Mouse (Mus musculus): ENCODE data around the gene Galnt10.

DNA sequence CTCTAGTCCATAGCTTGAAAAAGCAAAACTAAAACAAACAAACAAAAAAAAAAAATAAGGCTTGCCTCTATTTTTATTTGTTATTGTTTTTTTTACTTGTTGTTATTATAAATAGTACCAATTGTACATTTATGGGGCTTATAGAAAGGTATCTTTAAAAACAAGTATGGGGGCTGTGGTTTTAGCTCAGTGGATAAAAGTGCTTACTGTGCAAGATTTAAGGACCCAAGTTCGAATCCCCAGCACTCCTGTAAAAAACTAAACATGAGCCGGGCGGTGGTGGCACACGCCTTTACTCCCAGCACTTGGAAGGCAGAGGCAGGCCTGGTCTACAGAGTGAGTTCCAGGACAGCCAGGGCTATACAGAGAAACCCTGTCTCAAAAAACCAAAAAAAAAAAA lies 116.1 kb downstream of the Galnt10 start:
- TF ChIP-seq CTCF (IDR thresholded peaks at IDR 0.05) = no peak
- no peak for TF ChIP-seq POLR2A (IDR thresholded peaks at IDR 0.05; ENCODE audit: insufficient read depth, low read depth, low read length)

All from heart, adult 2 months (tissue).